Comparison of ENCODE assay signal across 8 mouse cellular contexts in genomic region chr11:77625061-77625855, GRCm38 (mm10). TPM values are rescaled to one million over a fixed set of nuclear protein-coding genes. Genes with fewer than 3 reads are reported as not detected.
A peak's percentile ranks its signal among the peaks of the same experiment; 100 is the strongest.
DNase-seq lines count a peak whose midpoint lies in the region; ATAC-seq and TF ChIP-seq lines count a peak whose summit lies in the region.

No protein-coding gene starts in this region.

- H3K4me1 ChIP-seq in E14TG2a.4 (replicated peaks; ENCODE audit: low read depth, low read length), result peaks cover 62% of the 10 kb centered on the region
- peaks cover 16% of the 10 kb centered on the region for H3K4me1 ChIP-seq in bone marrow macrophage, adult 2 months (ENCODE audit: control insufficient read depth, insufficient read depth, low read length)
- peaks cover 43% of the 10 kb centered on the region for H3K4me1 ChIP-seq in forebrain, embryonic 13.5 days
- H3K4me1 ChIP-seq in hindbrain, embryonic 11.5 days (replicated peaks; ENCODE audit: control insufficient read depth, insufficient read depth, low read length), result peaks cover 7% of the 10 kb centered on the region; the same call in 1 of the 2 replicates

- H3K4me2 ChIP-seq in forebrain, embryonic 13.5 days, result peak overlapping the region; percentile 71
- H3K4me2 ChIP-seq in hindbrain, embryonic 11.5 days (replicated peaks; ENCODE audit: low read depth, low read length), result peak overlapping the region; percentile 73

- no peak for TF ChIP-seq POLR2A in bone marrow macrophage, adult 2 months (IDR thresholded peaks at IDR 0.05; ENCODE audit: borderline replicate concordance, low read depth, low read length)

- intact Hi-C loops in left cerebral cortex, postnatal 25 days (cut with DNase I), result loop anchor here (2.0 to 5.0 kb wide), 3 partner anchors 18 to 134 kb away; partner anchors contain the start of gene Taok1

- no peaks in the 10 kb centered on the region for H3K9me3 ChIP-seq in E14TG2a.4 (ENCODE audit: low read length)
- no peaks in the 10 kb centered on the region for H3K9me3 ChIP-seq in forebrain, embryonic 13.5 days (replicated peaks)
- H3K9me3 ChIP-seq in hindbrain, embryonic 11.5 days (ENCODE audit: control insufficient read depth, low read length), result no peaks in the 10 kb centered on the region

- WGBS in forebrain, embryonic 13.5 days, result under 1% methylated on average over 11 of the region's 11 CpGs
- WGBS in hindbrain, embryonic 11.5 days, result 10% methylated on average over 11 of the region's 11 CpGs

- no peaks in the 10 kb centered on the region for H3K36me3 ChIP-seq in E14TG2a.4 (ENCODE audit: insufficient read depth, low read length)
- no peaks in the 10 kb centered on the region for H3K36me3 ChIP-seq in forebrain, embryonic 13.5 days (ENCODE audit: poor library complexity, severe bottlenecking)
- no peaks in the 10 kb centered on the region for H3K36me3 ChIP-seq in hindbrain, embryonic 11.5 days (ENCODE audit: control insufficient read depth, insufficient read depth, low read length)
- no peaks in the 10 kb centered on the region for H3K36me3 ChIP-seq in splenic B cell, adult 2 months (ENCODE audit: control insufficient read depth, insufficient read depth, low read length, poor library complexity, severe bottlenecking)

- TF ChIP-seq CTCF in E14TG2a.4 (conservative IDR thresholded peaks at IDR 0.05; ENCODE audit: low read length), result no peak
- no peak for TF ChIP-seq CTCF in bone marrow macrophage, adult 2 months (IDR thresholded peaks at IDR 0.05; ENCODE audit: low read depth, low read length)

- H3K27me3 ChIP-seq in E14TG2a.4 (ENCODE audit: insufficient read depth, low read length), result peaks cover 13% of the 10 kb centered on the region; the same call in 1 of the 2 replicates
- H3K27me3 ChIP-seq in forebrain, embryonic 13.5 days, result no peaks in the 10 kb centered on the region
- no peaks in the 10 kb centered on the region for H3K27me3 ChIP-seq in hindbrain, embryonic 11.5 days (ENCODE audit: control insufficient read depth, insufficient read depth, low read length)
- H3K27me3 ChIP-seq in splenic B cell, adult 2 months (ENCODE audit: control insufficient read depth, insufficient read depth, low read length, poor library complexity, severe bottlenecking), result no peaks in the 10 kb centered on the region

- H3K27ac ChIP-seq in bone marrow macrophage, adult 2 months (ENCODE audit: insufficient read depth, low read depth, low read length), result no peak overlapping the region
- H3K27ac ChIP-seq in forebrain, embryonic 13.5 days, result peak overlapping the region; percentile 77
- H3K27ac ChIP-seq in hindbrain, embryonic 11.5 days (ENCODE audit: low read depth, low read length), result no peak overlapping the region

- peak; percentile 77 for ATAC-seq in forebrain, embryonic 13.5 days
- peak; percentile 53; the same call in 1 of the 2 replicates for ATAC-seq in hindbrain, embryonic 11.5 days (ENCODE audit: low FRiP score)
- ATAC-seq in megakaryocyte progenitor cell, adult 5-6 weeks (replicated peaks; ENCODE audit: poor library complexity), result peak; percentile 54

- peak; percentile 72 for DNase-seq in hindbrain, embryonic 11.5 days (ENCODE audit: low spot score)
- peak; percentile 72 to 82 for DNase-seq in left cerebral cortex, postnatal 25 days (ENCODE audit: low spot score in 2 of 2)
- peak; percentile 60 for DNase-seq in splenic B cell, adult 2 months (ENCODE audit: low read depth, low spot score)
- DNase-seq in urinary bladder, adult 18-20 months (ENCODE audit: low spot score in 2 of 2), result no peak

- H3K9ac ChIP-seq in forebrain, embryonic 13.5 days, result peak overlapping the region; percentile 59
- H3K9ac ChIP-seq in hindbrain, embryonic 11.5 days (ENCODE audit: low read depth, low read length), result peak overlapping the region; percentile 40; the same call in 1 of the 2 replicates

- peak overlapping the region; percentile 58 for H3K4me3 ChIP-seq in E14TG2a.4 (replicated peaks; ENCODE audit: low read length)
- H3K4me3 ChIP-seq in bone marrow macrophage, adult 2 months (ENCODE audit: insufficient read depth, low read length), result peak overlapping the region; percentile 45
- H3K4me3 ChIP-seq in forebrain, embryonic 13.5 days, result peak overlapping the region; percentile 42
- peak overlapping the region; percentile 26 for H3K4me3 ChIP-seq in hindbrain, embryonic 11.5 days (ENCODE audit: low read depth, low read length)

RNA-seq across cellular contexts. Expression of gene Taok1, which starts 17.6 kb away (rescaled TPM):
- 38.5 and 40.3 TPM in 2 replicates for polyA plus RNA-seq in bone marrow macrophage, adult 2 months (2012; ENCODE audit: insufficient read depth, insufficient read length, missing spikeins)
- 25.8 and 28.5 TPM in 2 replicates for polyA plus RNA-seq in forebrain, embryonic 13.5 days (2015; fragmentation: Nextera tagmentation; extraction: Ambion mirVana)
- 20.4 and 26.3 TPM in 2 replicates for polyA plus RNA-seq in hindbrain, embryonic 11.5 days (2014; fragmentation: Nextera tagmentation; extraction: Ambion mirVana)
- 100 to 1,000 TPM; 107 to 108 TPM for total RNA-seq in left cerebral cortex, postnatal 25 days (2021)
- total RNA-seq in megakaryocyte progenitor cell, adult 5-6 weeks (2015), result 30.5 and 31.8 TPM in 2 replicates
- 30.3 and 37.8 TPM in 2 replicates for total RNA-seq in megakaryocyte progenitor cell, adult 5-6 weeks (2017)

Comparison
In these comparisons a context has a peak if more than half of its experiments do, and no peak if none do; other contexts are left out.
1. DNase-seq: peak in hindbrain, embryonic 11.5 days (single experiment), left cerebral cortex, postnatal 25 days (2 of 2) and splenic B cell, adult 2 months (single experiment); none in urinary bladder, adult 18-20 months (0 of 2).
2. Peak in every context shown above with its lines, with median percentiles within 50 percentile points of each other: H3K4me3 ChIP-seq and ATAC-seq.